Mouse (Mus musculus) neural tube, embryonic 10.5 days (tissue): ENCODE measurements around the gene Hao1.

Source experiments
- DNase-seq: peaks from one replicate; pipeline ENCODE4 v3.0.0-alpha.2; 2017; ENCODE audit warnings: low spot score; ENCODE audit errors: extremely low spot score

Hao1 gene

GRCm38 (mm10) chr2:134554221-134554727 is at the start of gene Hao1:
Gene Hao1, minus strand, starts transcription at chr2:134554368.
- no peak for DNase-seq

GRCm38 (mm10) chr2:134591081-134591694 is 37.0 kb upstream of the Hao1 start:
- DNase-seq: no peak

- DNase-seq: no peak
These were observed 31.1 kb upstream of the Hao1 start for GRCm38 (mm10) chr2:134585243-134585642.

GRCm38 (mm10) chr2:134559422-134559821 is 5.3 kb upstream of the Hao1 start:
- no peak for DNase-seq

- no peak for DNase-seq
These were observed 1.8 kb downstream of the Hao1 start for GRCm38 (mm10) chr2:134552358-134552757.

- peak; percentile 20 for DNase-seq
These were observed 4.4 kb downstream of the Hao1 start for GRCm38 (mm10) chr2:134549770-134550169.

GRCm38 (mm10) chr2:134545116-134545515 is 9.1 kb downstream of the Hao1 start:
- no peak for DNase-seq

- no peak for DNase-seq
These were observed 9.7 kb downstream of the Hao1 start for GRCm38 (mm10) chr2:134544321-134545065.

GRCm38 (mm10) chr2:134543501-134543900 is 10.7 kb downstream of the Hao1 start:
- DNase-seq: no peak

- DNase-seq: no peak
These were observed 13.1 kb downstream of the Hao1 start for GRCm38 (mm10) chr2:134541019-134541418.

GRCm38 (mm10) chr2:134538451-134538850 is 15.7 kb downstream of the Hao1 start:
- DNase-seq: no peak

- peak; percentile 14 for DNase-seq
These were observed 25.9 kb downstream of the Hao1 start for GRCm38 (mm10) chr2:134528122-134528810.

GRCm38 (mm10) chr2:134527419-134528114 is 26.6 kb downstream of the Hao1 start:
- DNase-seq: peak; percentile 13

GRCm38 (mm10) chr2:134518042-134518441 is 36.1 kb downstream of the Hao1 start:
- no peak for DNase-seq

GRCm38 (mm10) chr2:134499777-134500176 is 54.4 kb downstream of the Hao1 start:
- no peak for DNase-seq

GRCm38 (mm10) chr2:134498450-134498849 is 55.7 kb downstream of the Hao1 start:
- no peak for DNase-seq

GRCm38 (mm10) chr2:134488671-134489070 is 65.5 kb downstream of the Hao1 start:
- no peak for DNase-seq

GRCm38 (mm10) chr2:134486055-134486834 is 67.9 kb downstream of the Hao1 start:
- DNase-seq: no peak

GRCm38 (mm10) chr2:134482683-134483082 is 71.5 kb downstream of the Hao1 start:
- no peak for DNase-seq

GRCm38 (mm10) chr2:134481759-134482158 is 72.4 kb downstream of the Hao1 start:
- peak; percentile 70 for DNase-seq

- no peak for DNase-seq
These were observed 73.0 kb downstream of the Hao1 start for GRCm38 (mm10) chr2:134481174-134481573.
